Mouse (Mus musculus) hindbrain, embryonic 11.5 days (tissue): ENCODE measurements around the gene 4931406P16Rik. TPM values are rescaled to one million over a fixed set of nuclear protein-coding genes. Genes with fewer than 3 reads are reported as not detected.

Experiments used
- ATAC-seq: fragments of 200-750 bp; cut with Nextera tagmentation; 2 replicates; pipeline ENCODE4 v1.8.0; 2017; ENCODE audit warnings: mild to moderate bottlenecking, moderate TSS enrichment, moderate library complexity; ENCODE audit not compliant: low FRiP score
- DNase-seq: peaks from one replicate; pipeline ENCODE4 v3.0.0-alpha.2; 2015; ENCODE audit warnings: low spot score
- H3K27ac ChIP-seq: fragments of 300-500 bp; sonication (generic); 2 replicates; pipeline ENCODE4 v1.5.1; 2014; ENCODE audit warnings: mild to moderate bottlenecking, low read depth, low read length
- H3K27me3 ChIP-seq: fragments of 300-500 bp; sonication (generic); 2 replicates; pipeline ENCODE4 v1.6.1; 2014; ENCODE audit warnings: mild to moderate bottlenecking, low read length, moderate library complexity, mixed read lengths; ENCODE audit not compliant: control insufficient read depth, insufficient read depth
- H3K36me3 ChIP-seq: fragments of 300-500 bp; sonication (generic); 2 replicates; pipeline ENCODE4 v1.6.1; 2014; ENCODE audit warnings: mild to moderate bottlenecking, low read length, moderate library complexity, mixed read lengths; ENCODE audit not compliant: control insufficient read depth, insufficient read depth
- H3K4me1 ChIP-seq: fragments of 300-500 bp; sonication (generic); replicated peaks from 2 replicates; pipeline ENCODE4 v1.6.1; 2014; ENCODE audit warnings: low read length, mixed read lengths; ENCODE audit not compliant: control insufficient read depth, insufficient read depth
- H3K4me2 ChIP-seq: fragments of 300-500 bp; sonication (generic); replicated peaks from 2 replicates; pipeline ENCODE4 v1.6.1; 2014; ENCODE audit warnings: mild to moderate bottlenecking, low read depth, low read length
- H3K4me3 ChIP-seq: fragments of 300-500 bp; sonication (generic); 2 replicates; pipeline ENCODE4 v1.5.1; 2014; ENCODE audit warnings: low read depth, low read length
- H3K9ac ChIP-seq: fragments of 300-500 bp; sonication (generic); 2 replicates; pipeline ENCODE4 v1.6.1; 2014; ENCODE audit warnings: low read depth, low read length
- H3K9me3 ChIP-seq: fragments of 300-500 bp; sonication (generic); 2 replicates; pipeline ENCODE4 v1.6.1; 2016; ENCODE audit warnings: low read length; ENCODE audit not compliant: control insufficient read depth
- whole genome bisulfite sequencing: fragments of 180-500 bp; shearing (Covaris S2); extraction: QIAGEN DNeasy Blood & Tissue Kit; methylation state at CpG from one replicate; pipeline ENCODE4 v1.1.7; 2014; 5-methylcytosine and 5-hydroxymethylcytosine counted together
- polyA plus RNA-seq: library from polyadenylated mRNA; unstranded; fragments of >200 nt; fragmentation: Nextera tagmentation; extraction: Ambion mirVana; gene quantifications from 2 replicates; pipeline ENCODE4 v1.2.1, GENCODE M21; 2014

4931406P16Rik gene
- polyA plus RNA-seq, 1 experiment from 2014 or later, result 40.3 TPM

- no peak for DNase-seq
- Histone ChIP-seq H3K9ac (no peak overlapping the region), H3K4me3 (no peak overlapping the region), H3K4me2 (no peak overlapping the region), H3K9me3 (no peaks in the 10 kb centered on the region), H3K27me3 (no peaks in the 10 kb centered on the region), H3K27ac (no peak overlapping the region), H3K4me1 (no peaks in the 10 kb centered on the region), H3K36me3 (no peaks in the 10 kb centered on the region)
- WGBS, result 91% methylated on average over 3 of the region's 3 CpGs
- no peak for ATAC-seq
These were observed 11.4 kb downstream of the 4931406P16Rik start for GRCm38 (mm10) chr7:34301952-34302351.

GRCm38 (mm10) chr7:34298818-34299217, 14.5 kb downstream of the 4931406P16Rik start:
- Histone ChIP-seq H3K9me3 (no peaks in the 10 kb centered on the region), H3K4me2 (no peak overlapping the region), H3K36me3 (no peaks in the 10 kb centered on the region), H3K4me3 (no peak overlapping the region), H3K27me3 (no peaks in the 10 kb centered on the region), H3K9ac (no peak overlapping the region), H3K4me1 (no peaks in the 10 kb centered on the region), H3K27ac (no peak overlapping the region)
- no peak for ATAC-seq
- 92% methylated on average over 2 of the region's 2 CpGs for WGBS
- DNase-seq, result no peak

GRCm38 (mm10) chr7:34296124-34296523, 17.2 kb downstream of the 4931406P16Rik start:
- no peak for DNase-seq
- Histone ChIP-seq H3K4me2 (no peak overlapping the region), H3K4me1 (no peaks in the 10 kb centered on the region), H3K27ac (no peak overlapping the region), H3K9me3 (no peaks in the 10 kb centered on the region), H3K4me3 (no peak overlapping the region), H3K9ac (no peak overlapping the region), H3K36me3 (no peaks in the 10 kb centered on the region), H3K27me3 (no peaks in the 10 kb centered on the region)
- no peak for ATAC-seq
- WGBS, result 92% methylated on average over 3 of the region's 3 CpGs

GRCm38 (mm10) chr7:34292633-34293032, 20.7 kb downstream of the 4931406P16Rik start:
- WGBS, result 94% methylated on average over 2 of the region's 2 CpGs
- no peak for ATAC-seq
- H3K27ac ChIP-seq, result no peak overlapping the region
- no peak overlapping the region for H3K4me2 ChIP-seq
- no peaks in the 10 kb centered on the region for H3K4me1 ChIP-seq
- no peak overlapping the region for H3K9ac ChIP-seq
- H3K27me3 ChIP-seq, result no peaks in the 10 kb centered on the region
- DNase-seq, result no peak
- no peaks in the 10 kb centered on the region for H3K36me3 ChIP-seq
- no peaks in the 10 kb centered on the region for H3K9me3 ChIP-seq
- no peak overlapping the region for H3K4me3 ChIP-seq

GRCm38 (mm10) chr7:34291265-34291664, 22.1 kb downstream of the 4931406P16Rik start:
- no peaks in the 10 kb centered on the region for H3K27me3 ChIP-seq
- no peaks in the 10 kb centered on the region for H3K36me3 ChIP-seq
- no peak overlapping the region for H3K4me3 ChIP-seq
- no peak overlapping the region for H3K9ac ChIP-seq
- H3K4me2 ChIP-seq, result no peak overlapping the region
- DNase-seq (no peak), ATAC-seq (no peak)
- WGBS, result 84% methylated on average over 1 of the region's 1 CpGs
- H3K9me3 ChIP-seq, result no peaks in the 10 kb centered on the region
- no peaks in the 10 kb centered on the region for H3K4me1 ChIP-seq
- no peak overlapping the region for H3K27ac ChIP-seq

GRCm38 (mm10) chr7:34290450-34291151, 22.8 kb downstream of the 4931406P16Rik start:
- Histone ChIP-seq H3K4me1 (no peaks in the 10 kb centered on the region), H3K36me3 (no peaks in the 10 kb centered on the region), H3K27ac (no peak overlapping the region), H3K27me3 (no peaks in the 10 kb centered on the region), H3K4me3 (no peak overlapping the region), H3K9me3 (no peaks in the 10 kb centered on the region), H3K9ac (no peak overlapping the region), H3K4me2 (no peak overlapping the region)
- no peak for DNase-seq
- ATAC-seq, result no peak

GRCm38 (mm10) chr7:34277656-34278055, 35.7 kb downstream of the 4931406P16Rik start:
- H3K9ac ChIP-seq, result no peak overlapping the region
- WGBS, result 98% methylated on average over 2 of the region's 2 CpGs
- H3K4me2 ChIP-seq, result no peak overlapping the region
- H3K27me3 ChIP-seq, result no peaks in the 10 kb centered on the region
- ATAC-seq (no peak), DNase-seq (no peak)
- no peaks in the 10 kb centered on the region for H3K9me3 ChIP-seq
- no peak overlapping the region for H3K4me3 ChIP-seq
- H3K36me3 ChIP-seq, result no peaks in the 10 kb centered on the region
- no peak overlapping the region for H3K27ac ChIP-seq
- H3K4me1 ChIP-seq, result no peaks in the 10 kb centered on the region

GRCm38 (mm10) chr7:34276066-34276465, 37.3 kb downstream of the 4931406P16Rik start:
- H3K4me2 ChIP-seq, result no peak overlapping the region
- no peak for ATAC-seq
- no peaks in the 10 kb centered on the region for H3K4me1 ChIP-seq
- no peaks in the 10 kb centered on the region for H3K27me3 ChIP-seq
- H3K36me3 ChIP-seq, result no peaks in the 10 kb centered on the region
- no peak overlapping the region for H3K9ac ChIP-seq
- no peak overlapping the region for H3K4me3 ChIP-seq
- DNase-seq, result no peak
- H3K9me3 ChIP-seq, result no peaks in the 10 kb centered on the region
- 91% methylated on average over 3 of the region's 3 CpGs for WGBS
- no peak overlapping the region for H3K27ac ChIP-seq

- WGBS, result 75% methylated on average over 4 of the region's 4 CpGs
- no peaks in the 10 kb centered on the region for H3K4me1 ChIP-seq
- no peaks in the 10 kb centered on the region for H3K36me3 ChIP-seq
- DNase-seq, result no peak
- no peaks in the 10 kb centered on the region for H3K27me3 ChIP-seq
- no peaks in the 10 kb centered on the region for H3K9me3 ChIP-seq
- no peak overlapping the region for H3K27ac ChIP-seq
- no peak overlapping the region for H3K4me2 ChIP-seq
- ATAC-seq, result no peak
- H3K4me3 ChIP-seq, result no peak overlapping the region
- no peak overlapping the region for H3K9ac ChIP-seq
These were observed 40.9 kb downstream of the 4931406P16Rik start for GRCm38 (mm10) chr7:34272465-34272864.
